Mouse (Mus musculus): ENCODE results near the gene Lipa. TPM values are rescaled to one million over a fixed set of nuclear protein-coding genes. Genes with fewer than 3 reads are reported as not detected.

Gene Lipa
- polyA plus RNA-seq, 1 experiment from 2014 or later, result 20.9 TPM

- DNase-seq (ENCODE audit: low spot score), result no peak
- WGBS, result 8% methylated on average over 49 of the region's 49 CpGs
- H3K4me1 ChIP-seq, result peaks cover 21% of the 10 kb centered on the region
- no peaks in the 10 kb centered on the region for H3K9me3 ChIP-seq (replicated peaks)
- H3K4me3 ChIP-seq, result peak overlapping the region; percentile 59
- H3K27me3 ChIP-seq (ENCODE audit: low read depth, poor library complexity, severe bottlenecking), result peaks cover 61% of the 10 kb centered on the region
- no peaks in the 10 kb centered on the region for H3K36me3 ChIP-seq
- no peak overlapping the region for H3K27ac ChIP-seq
Measured at GRCm38 (mm10) chr19:34474228-34474990, 52.9 kb downstream of the Lipa start.

DNA sequence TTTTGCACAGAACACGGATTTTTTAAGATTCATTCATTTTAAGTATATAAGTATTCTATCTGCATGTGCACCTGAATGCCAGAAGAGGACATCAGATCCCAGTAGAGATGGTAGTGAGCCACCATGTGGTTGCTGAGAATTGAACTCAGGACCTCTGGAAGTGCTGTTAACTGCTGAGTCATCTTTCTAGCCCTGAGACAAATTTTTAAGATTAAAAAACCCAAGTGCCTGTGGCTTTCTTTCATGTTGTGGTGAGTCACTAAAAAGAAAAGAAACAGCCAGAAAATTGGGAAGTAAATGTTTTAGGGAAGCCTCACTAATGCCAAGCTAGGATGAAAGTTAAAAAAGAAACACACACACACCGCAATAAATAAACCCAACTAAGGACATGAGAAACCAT lies 55.6 kb downstream of the Lipa start:
- no peaks in the 10 kb centered on the region for H3K36me3 ChIP-seq
- H3K27me3 ChIP-seq (ENCODE audit: low read depth, poor library complexity, severe bottlenecking), result peaks cover 44% of the 10 kb centered on the region
- peaks cover 21% of the 10 kb centered on the region for H3K4me1 ChIP-seq
- no peak for DNase-seq (ENCODE audit: low spot score)
- WGBS, result 82% methylated on average over 2 of the region's 2 CpGs
- no peaks in the 10 kb centered on the region for H3K9me3 ChIP-seq (replicated peaks)
- H3K27ac ChIP-seq, result no peak overlapping the region
- H3K4me3 ChIP-seq, result no peak overlapping the region

DNA sequence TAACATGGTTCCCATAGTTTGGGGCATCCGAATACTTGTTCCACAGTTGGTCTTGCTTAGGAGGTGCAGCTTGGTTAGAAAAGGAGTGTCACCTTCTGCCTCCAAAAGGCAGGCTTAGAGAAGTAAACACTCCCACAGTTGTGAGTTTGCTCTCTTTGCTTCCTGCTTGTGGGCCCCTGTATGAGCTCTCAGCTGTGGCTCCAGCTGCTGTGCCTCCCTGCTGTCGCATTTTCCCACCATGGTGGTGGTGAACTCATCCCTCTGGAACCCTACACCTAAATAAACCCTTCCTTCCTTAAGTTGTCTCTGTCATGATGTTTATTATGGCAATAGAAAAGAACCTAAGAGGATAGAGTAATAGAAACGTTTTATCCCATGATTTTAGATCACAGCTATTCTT lies 58.5 kb downstream of the Lipa start:
- H3K9me3 ChIP-seq (replicated peaks), result no peaks in the 10 kb centered on the region
- no peak overlapping the region for H3K4me3 ChIP-seq
- H3K4me1 ChIP-seq, result no peaks in the 10 kb centered on the region
- WGBS, result 59% methylated on average over 3 of the region's 3 CpGs
- no peaks in the 10 kb centered on the region for H3K36me3 ChIP-seq
- H3K27ac ChIP-seq, result no peak overlapping the region
- peaks cover 15% of the 10 kb centered on the region for H3K27me3 ChIP-seq (ENCODE audit: low read depth, poor library complexity, severe bottlenecking)
- DNase-seq (ENCODE audit: low spot score), result no peak

GRCm38 (mm10) chr19:34468216-34468615 lies 59.1 kb downstream of the Lipa start:
- no peak overlapping the region for H3K27ac ChIP-seq
- H3K36me3 ChIP-seq, result no peaks in the 10 kb centered on the region
- 55% methylated on average over 6 of the region's 6 CpGs for WGBS
- H3K4me1 ChIP-seq, result no peaks in the 10 kb centered on the region
- peaks cover 9% of the 10 kb centered on the region for H3K27me3 ChIP-seq (ENCODE audit: low read depth, poor library complexity, severe bottlenecking)
- no peak overlapping the region for H3K4me3 ChIP-seq
- no peak for DNase-seq (ENCODE audit: low spot score)
- H3K9me3 ChIP-seq (replicated peaks), result no peaks in the 10 kb centered on the region

- 81% methylated on average over 3 of the region's 3 CpGs for WGBS
- no peaks in the 10 kb centered on the region for H3K36me3 ChIP-seq
- no peak overlapping the region for H3K27ac ChIP-seq
- no peak for DNase-seq (ENCODE audit: low spot score)
- no peaks in the 10 kb centered on the region for H3K9me3 ChIP-seq (replicated peaks)
- H3K27me3 ChIP-seq (ENCODE audit: low read depth, poor library complexity, severe bottlenecking), result no peaks in the 10 kb centered on the region
- H3K4me1 ChIP-seq, result no peaks in the 10 kb centered on the region
- H3K4me3 ChIP-seq, result no peak overlapping the region
Measured at GRCm38 (mm10) chr19:34464453-34464852, 62.8 kb downstream of the Lipa start.

DNA sequence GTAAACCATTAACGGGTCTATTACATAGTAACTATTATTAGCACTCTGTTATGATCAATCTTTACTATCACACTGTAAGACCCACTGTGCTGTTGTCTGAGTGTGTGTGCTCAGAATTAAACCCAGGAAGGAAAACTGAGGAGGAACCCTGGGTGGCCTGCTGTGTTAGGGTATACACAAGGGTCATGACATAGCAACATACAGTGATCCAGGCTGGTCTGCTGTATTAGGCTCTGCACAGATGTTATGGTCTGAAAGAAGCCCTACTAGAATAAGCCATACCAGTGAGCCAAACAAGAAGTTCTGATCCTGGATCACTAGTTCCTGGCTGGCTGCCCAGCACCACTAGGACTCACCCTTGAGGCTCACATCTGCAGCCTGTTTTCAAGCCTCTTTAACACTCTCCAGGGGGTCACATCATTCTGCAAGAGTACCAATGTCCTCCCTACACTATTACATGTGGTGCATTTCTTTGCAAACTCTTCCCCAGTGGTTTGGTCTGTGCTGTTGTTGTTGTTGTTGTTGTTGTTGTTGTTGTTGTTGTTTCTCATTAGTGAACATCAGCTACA lies 65.7 kb downstream of the Lipa start:
- Histone ChIP-seq H3K4me3 (no peak overlapping the region), H3K36me3 (no peaks in the 10 kb centered on the region), H3K27me3 (ENCODE audit: low read depth, poor library complexity, severe bottlenecking) (no peaks in the 10 kb centered on the region), H3K4me1 (no peaks in the 10 kb centered on the region), H3K9me3 (replicated peaks) (no peaks in the 10 kb centered on the region), H3K27ac (no peak overlapping the region)
- WGBS, result 83% methylated on average over 1 of the region's 1 CpGs
- DNase-seq (ENCODE audit: low spot score), result no peak

GRCm38 (mm10) chr19:34450784-34451370 lies 76.4 kb downstream of the Lipa start:
- Histone ChIP-seq H3K27me3 (ENCODE audit: low read depth, poor library complexity, severe bottlenecking) (no peaks in the 10 kb centered on the region), H3K36me3 (no peaks in the 10 kb centered on the region), H3K4me1 (peaks cover 5% of the 10 kb centered on the region), H3K9me3 (replicated peaks) (no peaks in the 10 kb centered on the region), H3K4me3 (no peak overlapping the region), H3K27ac (no peak overlapping the region)
- DNase-seq (ENCODE audit: low spot score), result no peak
- 53% methylated on average over 1 of the region's 1 CpGs for WGBS

DNA sequence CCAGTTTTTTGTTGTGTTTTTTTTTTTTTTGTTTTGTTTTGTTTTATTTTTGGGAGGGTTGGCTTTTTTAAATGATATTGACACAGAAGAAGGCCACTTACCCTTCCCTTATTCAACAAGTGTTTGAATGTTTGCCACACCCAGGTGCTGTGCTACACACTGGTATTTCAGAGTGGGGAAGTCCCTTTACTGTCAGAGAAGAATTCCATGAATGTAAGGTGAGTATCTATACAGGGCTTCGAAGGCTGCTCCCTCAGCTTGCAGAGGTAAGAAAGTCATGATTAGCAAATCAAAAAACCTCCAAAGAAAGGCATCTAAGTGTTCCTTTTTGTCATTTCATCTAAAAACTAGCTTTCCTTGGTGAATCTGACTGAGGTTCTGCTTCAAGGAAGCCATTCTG lies 78.4 kb downstream of the Lipa start:
- H3K9me3 ChIP-seq (replicated peaks), result no peaks in the 10 kb centered on the region
- no peaks in the 10 kb centered on the region for H3K36me3 ChIP-seq
- 93% methylated on average over 1 of the region's 1 CpGs for WGBS
- no peak overlapping the region for H3K4me3 ChIP-seq
- DNase-seq (ENCODE audit: low spot score), result no peak
- H3K27me3 ChIP-seq (ENCODE audit: low read depth, poor library complexity, severe bottlenecking), result no peaks in the 10 kb centered on the region
- no peak overlapping the region for H3K27ac ChIP-seq
- peaks cover 11% of the 10 kb centered on the region for H3K4me1 ChIP-seq

- no peak overlapping the region for H3K27ac ChIP-seq
- H3K4me1 ChIP-seq, result peaks cover 11% of the 10 kb centered on the region
- no peak overlapping the region for H3K4me3 ChIP-seq
- 42% methylated on average over 4 of the region's 4 CpGs for WGBS
- no peak for DNase-seq (ENCODE audit: low spot score)
- no peaks in the 10 kb centered on the region for H3K27me3 ChIP-seq (ENCODE audit: low read depth, poor library complexity, severe bottlenecking)
- H3K36me3 ChIP-seq, result no peaks in the 10 kb centered on the region
- no peaks in the 10 kb centered on the region for H3K9me3 ChIP-seq (replicated peaks)
Measured at GRCm38 (mm10) chr19:34445410-34446012, 81.8 kb downstream of the Lipa start.

DNA sequence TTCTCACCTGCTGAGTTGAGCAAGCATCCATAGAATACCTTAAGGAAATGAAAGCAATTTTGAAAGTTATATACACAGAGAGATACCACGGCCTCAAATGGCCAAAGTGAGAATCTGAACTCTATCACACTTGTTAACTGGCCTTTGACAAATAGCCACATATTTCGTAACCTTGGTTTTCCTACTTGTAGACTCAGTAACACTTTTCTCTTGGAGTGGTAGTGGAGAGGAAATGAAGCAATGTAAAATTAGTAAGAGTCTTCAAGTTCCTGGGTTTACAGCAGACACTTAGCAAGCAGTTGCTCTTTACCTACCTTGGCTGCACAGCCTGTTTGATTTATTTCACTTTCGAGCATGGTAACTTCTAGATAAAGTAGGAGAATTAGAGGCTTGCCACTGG lies 82.5 kb downstream of the Lipa start:
- 82% methylated on average over 3 of the region's 3 CpGs for WGBS
- H3K36me3 ChIP-seq, result no peaks in the 10 kb centered on the region

More for the DNA sequence above, 82.5 kb downstream of the Lipa start:
- H3K27me3 ChIP-seq (ENCODE audit: low read depth, poor library complexity, severe bottlenecking), result no peaks in the 10 kb centered on the region
- H3K4me3 ChIP-seq, result no peak overlapping the region
- peaks cover 11% of the 10 kb centered on the region for H3K4me1 ChIP-seq
- no peak for DNase-seq (ENCODE audit: low spot score)
- no peaks in the 10 kb centered on the region for H3K9me3 ChIP-seq (replicated peaks)
- H3K27ac ChIP-seq, result no peak overlapping the region

Other genes with a start within 250 kb of the Lipa start
- 0.53 and 0.94 TPM in 2 replicates for gene Fas, start 236.8 kb downstream of the Lipa start, polyA plus RNA-seq (2016; fragmentation: Nextera tagmentation; extraction: Ambion mirVana)
- gene Ch25h, start 52.3 kb downstream of the Lipa start, polyA plus RNA-seq (2016; fragmentation: Nextera tagmentation; extraction: Ambion mirVana), result 0.18 and 1.2 TPM in 2 replicates
- gene Ifit2, start 23.2 kb upstream of the Lipa start, polyA plus RNA-seq (2016; fragmentation: Nextera tagmentation; extraction: Ambion mirVana), result 4.5 and 6.0 TPM in 2 replicates
- 0.28 TPM in 1 of 2 replicates, not detected in the other for gene Ifit3, start 56.1 kb upstream of the Lipa start, polyA plus RNA-seq (2016; fragmentation: Nextera tagmentation; extraction: Ambion mirVana)
- not detected in 2 replicates for gene Ifit1bl1, start 74.5 kb upstream of the Lipa start, polyA plus RNA-seq (2016; fragmentation: Nextera tagmentation; extraction: Ambion mirVana)
- 0.23 TPM in 1 of 2 replicates, not detected in the other for gene Ifit3b, start 80.5 kb upstream of the Lipa start, polyA plus RNA-seq (2016; fragmentation: Nextera tagmentation; extraction: Ambion mirVana)
- not detected in 2 replicates for gene Ifit1bl2, start 113.3 kb upstream of the Lipa start, polyA plus RNA-seq (2016; fragmentation: Nextera tagmentation; extraction: Ambion mirVana)
- not detected in 2 replicates for gene Ifit1, start 113.4 kb upstream of the Lipa start, polyA plus RNA-seq (2016; fragmentation: Nextera tagmentation; extraction: Ambion mirVana)
- gene Slc16a12, start 219.8 kb upstream of the Lipa start, polyA plus RNA-seq (2016; fragmentation: Nextera tagmentation; extraction: Ambion mirVana), result 0.75 and 0.79 TPM in 2 replicates

Measured in limb, embryonic 10.5 days (tissue).